Mouse (Mus musculus): ENCODE data around the gene Rfxap. TPM values are rescaled to one million over a fixed set of nuclear protein-coding genes. Genes with fewer than 3 reads are reported as not detected.
"Not testable (repeated sequence)": the region's sequence is repeated elsewhere in the genome, so short reads cannot be mapped to it uniquely, and the experiment has no call there.

Rfxap gene
- total and polyA plus RNA-seq, 3 experiments = 43.0 to 76.0 TPM; not detected in 1

- Histone ChIP-seq H3K9me3 (replicated peaks; ENCODE audit: insufficient read depth, low read length) (no peaks in the 10 kb centered on the region), H3K4me3 (ENCODE audit: control insufficient read depth in 1 of 2, insufficient read depth in 1 of 2, low read depth in 2 of 2, low read length in 2 of 2) (no peak overlapping the region), H3K27me3 (ENCODE audit: control insufficient read depth in 1 of 2, insufficient read depth in 2 of 2, low read length in 2 of 2) (no peaks in the 10 kb centered on the region), H3K36me3 (ENCODE audit: control insufficient read depth in 1 of 2, insufficient read depth in 2 of 2, low read length in 2 of 2) (peaks cover 0 to 4% of the 10 kb centered on the region in 2 experiments; a peak in 2 of 4 replicates), H3K27ac (ENCODE audit: control insufficient read depth, low read depth, low read length) (no peak overlapping the region), H3K9ac (ENCODE audit: control insufficient read depth, low read depth, low read length, poor library complexity, severe bottlenecking) (no peak overlapping the region), H3K4me1 (ENCODE audit: control insufficient read depth in 1 of 2, insufficient read depth in 2 of 2, low read length in 2 of 2) (peaks cover 4 to 8% of the 10 kb centered on the region in 2 experiments), H3K79me2 (ENCODE audit: control insufficient read depth, insufficient read depth, low read length, poor library complexity) (no peaks in the 10 kb centered on the region)
- TF ChIP-seq MXI1 (IDR thresholded peaks at IDR 0.05; ENCODE audit: low read depth, low read length) (no peak), TAL1 (IDR thresholded peaks at IDR 0.05; ENCODE audit: low read length) (no peak), ZMIZ1 (IDR thresholded peaks at IDR 0.05; ENCODE audit: low read depth, low read length) (no peak), MAFK (IDR thresholded peaks at IDR 0.05; ENCODE audit: borderline replicate concordance, low read depth, low read length) (no peak), E2F4 (IDR thresholded peaks at IDR 0.05; ENCODE audit: borderline replicate concordance, low read depth, low read length) (no peak), MYC (IDR thresholded peaks at IDR 0.05; ENCODE audit: low read depth, low read length) (no peak), USF2 (IDR thresholded peaks at IDR 0.05; ENCODE audit: borderline replicate concordance in 1 of 2, insufficient read depth in 1 of 2, low read depth in 1 of 2, low read length in 2 of 2) (no peak), SMC3 (IDR thresholded peaks at IDR 0.05; ENCODE audit: low read depth, low read length) (no peak), ZNF384 (IDR thresholded peaks at IDR 0.05; ENCODE audit: low read depth, low read length) (peak; percentile 26; the same call in 1 of the 2 replicates)
- DNase-seq (ENCODE audit: low read depth, low spot score) = no peak
Observed at GRCm38 (mm10) chr3:54766034-54766433, 41.6 kb downstream of the Rfxap start.

- H3K9me3 ChIP-seq (replicated peaks; ENCODE audit: insufficient read depth, low read length); H3K4me3 ChIP-seq (ENCODE audit: control insufficient read depth in 1 of 2, insufficient read depth in 1 of 2, low read depth in 2 of 2, low read length in 2 of 2); H3K9ac ChIP-seq (ENCODE audit: control insufficient read depth, low read depth, low read length, poor library complexity, severe bottlenecking); H3K36me3 ChIP-seq (ENCODE audit: control insufficient read depth in 1 of 2, insufficient read depth in 2 of 2, low read length in 2 of 2); H3K27ac ChIP-seq (ENCODE audit: control insufficient read depth, low read depth, low read length); H3K4me1 ChIP-seq (ENCODE audit: control insufficient read depth in 1 of 2, insufficient read depth in 2 of 2, low read length in 2 of 2); H3K79me2 ChIP-seq (ENCODE audit: control insufficient read depth, insufficient read depth, low read length, poor library complexity); H3K27me3 ChIP-seq (ENCODE audit: control insufficient read depth in 1 of 2, insufficient read depth in 2 of 2, low read length in 2 of 2): not testable (repeated sequence)
- peak; percentile 37 for DNase-seq (ENCODE audit: low read depth, low spot score)
- TF ChIP-seq CTCF (IDR thresholded peaks at IDR 0.05 in 2 of 3, conservative IDR thresholded peaks at IDR 0.05 in 1 of 3; ENCODE audit: control insufficient read depth in 1 of 3, insufficient read depth in 1 of 3, low read depth in 2 of 3, low read length in 3 of 3, poor library complexity in 1 of 3, severe bottlenecking in 1 of 3) = peak; percentile 42 to 49 (median 44); a peak in 5 of 6 replicates
Observed at GRCm38 (mm10) chr3:54765521-54765920, 42.1 kb downstream of the Rfxap start.

GRCm38 (mm10) chr3:54764418-54764817 is 43.2 kb downstream of the Rfxap start:
- H3K9ac ChIP-seq (ENCODE audit: control insufficient read depth, low read depth, low read length, poor library complexity, severe bottlenecking) = no peak overlapping the region
- H3K79me2 ChIP-seq (ENCODE audit: control insufficient read depth, insufficient read depth, low read length, poor library complexity) = no peaks in the 10 kb centered on the region
- peaks cover 0 to 4% of the 10 kb centered on the region in 2 experiments; a peak in 2 of 4 replicates for H3K36me3 ChIP-seq (ENCODE audit: control insufficient read depth in 1 of 2, insufficient read depth in 2 of 2, low read length in 2 of 2)
- H3K27ac ChIP-seq (ENCODE audit: control insufficient read depth, low read depth, low read length) = no peak overlapping the region
- TF ChIP-seq POLR2A (IDR thresholded peaks at IDR 0.05; ENCODE audit: control insufficient read depth in 1 of 2, insufficient read depth in 1 of 2, low read depth in 1 of 2, low read length in 2 of 2, poor library complexity in 1 of 2) (no peak), JUND (IDR thresholded peaks at IDR 0.05; ENCODE audit: low read depth, low read length) (no peak), SMC3 (IDR thresholded peaks at IDR 0.05; ENCODE audit: low read depth, low read length) (no peak), USF1 (IDR thresholded peaks at IDR 0.05; ENCODE audit: low read depth, low read length) (no peak), MYB (IDR thresholded peaks at IDR 0.05; ENCODE audit: low read depth, low read length) (no peak), TAL1 (IDR thresholded peaks at IDR 0.05; ENCODE audit: low read length) (no peak), E2F4 (IDR thresholded peaks at IDR 0.05; ENCODE audit: borderline replicate concordance, low read depth, low read length) (no peak), HCFC1 (IDR thresholded peaks at IDR 0.05; ENCODE audit: low read depth, low read length) (no peak), TCF12 (IDR thresholded peaks at IDR 0.05; ENCODE audit: low read depth, low read length) (no peak), POLR2AphosphoS2 (IDR thresholded peaks at IDR 0.05; ENCODE audit: low read length) (no peak), TBP (IDR thresholded peaks at IDR 0.05; ENCODE audit: low read depth, low read length) (no peak), GABPA (IDR thresholded peaks at IDR 0.05; ENCODE audit: low read depth, low read length) (no peak), CHD2 (IDR thresholded peaks at IDR 0.05; ENCODE audit: low read length) (no peak)
- no peaks in the 10 kb centered on the region for H3K9me3 ChIP-seq (replicated peaks; ENCODE audit: insufficient read depth, low read length)
- H3K4me3 ChIP-seq (ENCODE audit: control insufficient read depth in 1 of 2, insufficient read depth in 1 of 2, low read depth in 2 of 2, low read length in 2 of 2) = no peak overlapping the region
- DNase-seq (ENCODE audit: low read depth, low spot score) = no peak
- H3K4me1 ChIP-seq (ENCODE audit: control insufficient read depth in 1 of 2, insufficient read depth in 2 of 2, low read length in 2 of 2) = peaks cover 4 to 8% of the 10 kb centered on the region in 2 experiments
- H3K27me3 ChIP-seq (ENCODE audit: control insufficient read depth in 1 of 2, insufficient read depth in 2 of 2, low read length in 2 of 2) = no peaks in the 10 kb centered on the region
